Mouse (Mus musculus) myocyte (in vitro differentiated cells): ENCODE measurements around the gene ccdc198.

Source experiments
- CEBPB ChIP-seq: IDR thresholded peaks from 2 replicates; pipeline ENCODE4 v1.6.1; 2011; ENCODE audit warnings: mild to moderate bottlenecking, moderate library complexity; ENCODE audit not compliant: poor library complexity, insufficient read depth, severe bottlenecking
- MAX ChIP-seq: IDR thresholded peaks from one replicate; pipeline ENCODE4 v1.6.1; 2011; ENCODE audit warnings: low read depth, mild to moderate bottlenecking, control low read depth
- MYOD1 ChIP-seq, 3 experiments: IDR thresholded peaks; one replicate each; pipeline ENCODE4 v1.6.1; 2011; ENCODE audit warnings: control low read depth in 2 of 3, low read depth in 2 of 3, mild to moderate bottlenecking in 2 of 3, moderate library complexity in 1 of 3; ENCODE audit not compliant: insufficient read length in 2 of 3, control insufficient read depth in 1 of 3
- POLR2A ChIP-seq: IDR thresholded peaks from one replicate; pipeline ENCODE4 v1.6.1; 2011; ENCODE audit warnings: low read depth, mild to moderate bottlenecking, control low read depth, moderate library complexity; ENCODE audit not compliant: insufficient read length

DNA sequence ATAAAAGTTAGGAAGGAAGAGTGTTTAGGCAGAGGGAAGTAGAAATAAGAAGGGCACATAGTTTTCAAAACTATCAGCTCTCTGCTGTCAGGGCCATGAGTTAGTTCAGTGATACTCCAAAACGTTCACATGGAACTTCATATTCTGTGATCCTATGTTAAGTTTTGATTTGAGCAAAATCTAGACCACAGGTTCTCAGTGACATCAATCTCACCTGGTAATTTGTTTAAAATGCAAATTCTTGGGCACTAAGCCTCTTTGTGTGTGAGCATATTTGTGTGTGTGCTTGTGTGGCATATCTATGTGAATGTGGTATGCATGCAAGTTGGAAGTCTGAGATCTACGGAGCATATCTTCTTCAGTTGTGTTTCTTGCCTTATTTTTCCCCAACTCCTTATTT is 59.0 kb downstream of the ccdc198 start:
- TF ChIP-seq POLR2A (no peak), MAX (no peak), CEBPB (no peak), MYOD1 (IDR thresholded peaks at IDR 0.05; ENCODE audit: control insufficient read depth in 1 of 3, insufficient read length in 2 of 3, low read depth in 2 of 3) (no peak)
